Mouse (Mus musculus) neutrophil, adult 5-6 weeks (primary cell): ENCODE results near the gene Dars. TPM values are rescaled to one million over a fixed set of nuclear protein-coding genes. Genes with fewer than 3 reads are reported as not detected.
"Not testable (repeated sequence)": the region's sequence is repeated elsewhere in the genome, so short reads cannot be mapped to it uniquely, and the experiment has no call there.

ENCODE experiments used
- ATAC-seq: fragments of 151-379, 151-347 bp; 2 replicates; pipeline ENCODE4 v1.8.0; 2017; ENCODE audit warnings: mild to moderate bottlenecking, moderate TSS enrichment; ENCODE audit not compliant: insufficient number of reproducible peaks, poor library complexity, low FRiP score, severe bottlenecking; ENCODE audit errors: extremely low read depth
- total RNA-seq: library from RNA; stranded (forward); fragments of 200-1000 nt; gene quantifications from 2 replicates; pipeline ENCODE4 v1.2.3, GENCODE M21; 2017

Gene Dars
- total RNA-seq, 1 experiment from 2014 or later, result 69.4 TPM

GRCm38 (mm10) chr1:128359554-128360376 lies 57.4 kb downstream of the Dars start, which contains the start of gene Mcm6:
Mcm6 (minus strand) TSS chr1:128359664.
- peak; percentile 94 for ATAC-seq

DNA sequence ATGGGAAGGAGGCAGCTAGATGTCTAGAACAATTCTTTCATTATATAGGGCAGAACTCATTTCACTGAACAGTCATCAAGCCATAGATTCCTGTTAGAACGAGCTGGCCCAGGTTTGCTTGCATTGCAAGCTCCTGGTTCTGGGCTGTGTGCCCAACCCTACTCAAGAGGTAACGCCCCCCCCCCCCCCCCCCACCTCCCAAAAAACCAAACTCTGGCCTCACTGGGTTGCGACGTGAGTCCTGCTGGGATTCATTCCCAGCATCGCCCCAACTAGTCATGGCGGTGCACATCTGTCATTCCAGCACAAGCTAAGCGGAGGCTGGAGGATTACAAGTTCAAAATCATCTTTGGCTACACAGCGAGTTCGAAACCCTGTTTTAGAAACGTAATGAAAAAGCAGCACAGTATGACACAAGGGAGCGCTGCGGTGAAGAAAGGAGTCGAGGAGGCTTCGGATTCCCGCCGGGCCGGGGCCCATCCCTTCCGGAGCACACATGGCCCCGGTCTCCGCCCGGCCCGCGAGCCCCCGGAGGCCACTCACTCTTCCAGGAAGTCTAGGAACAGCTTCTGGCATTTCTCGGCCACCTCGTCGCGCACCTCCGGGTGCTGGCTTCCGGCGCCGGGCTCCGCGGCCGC lies 58.1 kb downstream of the Dars start:
- no peak for ATAC-seq

GRCm38 (mm10) chr1:128358276-128358675 lies 58.9 kb downstream of the Dars start:
- no peak for ATAC-seq

- ATAC-seq, result no peak
Observed at GRCm38 (mm10) chr1:128357452-128357851, 59.7 kb downstream of the Dars start.

GRCm38 (mm10) chr1:128353092-128353491 lies 64.1 kb downstream of the Dars start:
- ATAC-seq, result no peak

DNA sequence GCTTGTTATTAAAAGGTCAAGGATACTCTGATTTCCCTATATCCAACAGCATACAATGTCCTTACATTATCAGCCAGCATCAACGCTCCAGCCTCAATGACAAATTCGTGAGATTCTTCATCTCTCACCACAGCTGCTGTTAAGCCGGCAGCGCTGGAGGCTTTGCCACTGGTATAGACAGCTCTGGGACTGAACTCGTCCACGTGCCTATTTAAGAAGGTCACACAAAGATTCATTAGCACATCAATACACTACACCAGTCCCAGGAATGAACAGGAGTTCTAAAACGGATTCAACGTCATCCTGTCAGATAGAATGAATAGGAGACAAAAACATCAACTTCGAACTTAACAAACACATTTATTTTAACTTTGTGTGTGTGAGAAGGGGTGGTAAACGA lies 72.9 kb downstream of the Dars start:
- no peak for ATAC-seq

DNA sequence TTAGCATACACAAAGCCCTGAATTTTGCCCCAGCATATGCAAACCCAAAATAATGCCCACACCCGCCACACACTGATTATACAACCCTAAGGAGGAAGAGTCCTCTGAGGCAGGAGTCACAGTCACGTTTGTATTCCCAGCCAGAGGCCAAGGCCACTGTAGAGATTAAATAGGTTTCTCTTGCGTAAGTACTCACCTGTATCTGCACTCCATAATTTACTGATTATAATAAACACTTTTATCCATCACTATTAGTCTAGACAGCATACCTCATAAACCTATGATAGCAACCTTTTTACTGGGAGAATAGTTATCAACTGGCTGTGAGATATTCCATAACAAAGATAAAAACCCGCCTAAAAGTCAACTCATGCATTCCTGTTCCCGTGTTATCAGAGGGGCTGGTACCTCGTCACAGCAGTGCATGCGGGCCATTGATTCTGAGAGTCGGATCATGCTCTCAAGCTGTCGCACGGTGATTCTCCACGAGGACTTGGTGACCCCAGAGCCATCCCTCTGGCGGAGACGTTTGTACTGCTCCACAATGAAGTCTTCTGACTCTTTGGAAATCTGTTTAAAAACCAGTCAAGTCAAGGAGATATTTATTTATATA lies 79.4 kb downstream of the Dars start:
- ATAC-seq, result no peak

- no peak for ATAC-seq
Observed at GRCm38 (mm10) chr1:128330313-128330712, 86.9 kb downstream of the Dars start.

DNA sequence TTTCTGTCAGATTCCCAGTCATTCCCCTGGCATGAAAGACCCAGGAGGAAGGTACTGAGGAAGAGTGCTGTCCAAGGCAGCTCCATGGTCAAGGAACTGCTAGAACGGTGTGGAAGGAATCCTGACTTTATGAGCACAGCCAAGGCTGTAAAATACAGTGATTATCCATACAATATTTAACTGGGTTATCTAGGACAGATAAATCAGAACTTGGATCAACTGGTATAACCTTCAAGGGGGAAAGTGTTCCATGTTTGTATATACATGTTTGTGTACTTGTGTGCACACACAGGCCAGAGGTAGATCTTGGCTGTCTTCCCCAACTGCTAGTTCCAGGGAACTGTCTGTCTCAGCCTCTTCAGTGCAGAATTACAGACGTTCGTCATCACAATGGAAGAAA lies 89.0 kb downstream of the Dars start, which contains the start of gene Lct:
Gene Lct, minus strand, starts transcription at position 101 of the 400 bp plus-strand sequence.
- no peak for ATAC-seq

DNA sequence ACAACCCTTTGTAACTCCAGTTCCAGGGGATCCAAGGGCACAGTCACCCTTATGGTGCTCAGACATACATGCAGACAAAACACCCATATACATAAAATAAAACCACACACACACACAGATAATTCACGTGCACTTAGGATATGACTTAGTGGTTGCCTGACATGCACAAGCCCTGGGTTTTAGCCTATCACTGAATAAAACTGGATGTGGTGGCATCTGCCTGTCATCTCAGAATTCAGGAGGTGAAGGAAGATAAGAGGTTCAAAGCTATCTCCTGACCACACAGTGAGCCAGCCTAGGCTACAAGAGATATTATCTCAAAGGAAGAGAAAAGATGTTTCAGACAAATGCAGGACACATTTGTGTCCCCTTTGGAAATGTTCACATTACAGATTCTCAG lies 90.0 kb downstream of the Dars start:
- no peak for ATAC-seq

- no peak for ATAC-seq
Observed at GRCm38 (mm10) chr1:128324776-128325175, 92.4 kb downstream of the Dars start.

DNA sequence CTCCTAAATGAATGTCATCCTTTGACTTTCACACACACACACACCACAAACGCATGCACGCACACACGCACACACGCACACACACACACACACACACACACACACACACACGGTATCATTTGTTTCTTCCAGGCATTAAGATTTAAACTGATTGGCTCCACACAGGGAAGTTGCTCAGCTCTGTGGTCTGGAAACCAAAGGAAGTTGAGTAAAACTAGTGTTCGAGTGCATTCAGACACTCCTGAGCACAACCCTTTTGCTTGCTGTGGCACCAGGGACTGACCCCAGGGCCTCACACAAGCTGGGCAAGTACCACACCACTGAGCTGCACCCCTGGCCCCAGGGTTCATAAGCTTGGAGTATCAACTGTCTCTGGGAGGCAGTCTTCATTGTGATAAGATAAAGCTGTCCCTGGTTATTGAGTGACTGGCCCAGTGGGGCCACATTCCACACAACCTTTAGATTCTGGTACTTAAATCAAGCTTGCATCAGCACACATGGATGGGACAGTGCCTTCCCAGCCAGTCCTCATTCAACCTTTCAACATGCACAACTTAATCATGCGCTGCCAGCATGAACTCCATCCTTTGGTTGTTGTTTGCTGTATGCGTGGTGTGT lies 94.0 kb downstream of the Dars start:
- peak; percentile 55; the same call in 1 of the 2 replicates for ATAC-seq

DNA sequence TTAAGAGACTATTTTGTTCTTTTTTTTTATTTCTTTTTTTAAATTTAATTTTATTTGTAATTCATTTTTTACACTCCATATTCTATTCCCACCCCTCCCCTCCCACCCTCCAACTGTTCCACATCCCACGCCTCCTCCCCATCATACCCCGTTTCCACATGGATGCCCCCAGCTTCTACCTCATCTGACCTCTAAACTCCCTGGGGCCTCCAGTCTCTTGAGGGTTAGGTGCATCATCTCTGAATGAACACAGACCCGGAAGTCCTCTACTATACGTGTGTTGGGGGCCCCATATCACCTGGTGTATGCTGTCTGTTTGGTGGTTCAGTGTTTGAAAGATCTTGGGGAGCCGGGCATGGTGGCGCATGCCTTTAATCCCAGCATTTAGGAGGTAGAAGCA lies 97.9 kb downstream of the Dars start:
- ATAC-seq, result not testable (repeated sequence)

DNA sequence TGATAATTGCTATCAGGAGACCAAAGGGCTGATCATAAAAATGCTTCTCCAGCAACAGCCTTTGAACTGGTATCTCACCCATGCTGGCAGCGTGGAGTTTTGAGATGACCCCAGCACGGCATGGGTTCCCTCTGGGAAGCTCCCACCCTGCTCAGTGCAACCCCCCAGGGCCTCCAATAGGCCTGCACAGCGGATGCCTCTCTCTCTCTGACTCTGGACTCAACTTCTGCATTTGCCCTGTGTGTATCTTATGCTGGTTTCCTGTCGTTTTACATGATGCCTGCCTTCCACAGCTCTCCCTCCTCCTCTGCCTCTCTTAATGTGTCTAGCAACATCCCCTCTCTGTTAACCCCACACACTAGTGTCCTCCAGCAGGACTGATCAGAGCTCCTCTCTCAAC lies 102.5 kb downstream of the Dars start:
- ATAC-seq, result no peak

Other genes starting within 250 kb of the Dars start
- gene Ubxn4, start 173.4 kb downstream of the Dars start, total RNA-seq, result 155 and 181 TPM in 2 replicates
- gene Lct, start 89.0 kb downstream of the Dars start, total RNA-seq, result 0.12 TPM in 2 replicates
- gene Mcm6, start 57.7 kb downstream of the Dars start, total RNA-seq, result 29.6 and 31.3 TPM in 2 replicates
- gene Cxcr4, start 174.9 kb upstream of the Dars start, total RNA-seq, result 920 and 1,038 TPM in 2 replicates